Mouse (Mus musculus) spleen, postnatal 14 days (tissue): ENCODE results near the gene Tmem256.

Experiments used
- DNase-seq, 2 experiments: peaks; one replicate each; pipeline ENCODE4 v3.0.0; 2021 to 2022; ENCODE audit warnings: low spot score in 2 of 2

The Tmem256 gene

GRCm38 (mm10) chr11:69883527-69884151 is 45.3 kb downstream of the Tmem256 start:
- DNase-seq: no peak

GRCm38 (mm10) chr11:69884240-69884639 is 45.9 kb downstream of the Tmem256 start:
- no peak for DNase-seq

GRCm38 (mm10) chr11:69884663-69885062 is 46.3 kb downstream of the Tmem256 start:
- no peak for DNase-seq

GRCm38 (mm10) chr11:69886907-69887635 is 48.8 kb downstream of the Tmem256 start:
- no peak for DNase-seq
